Mouse (Mus musculus): ENCODE measurements around the gene Gm17018.

The Gm17018 gene

GRCm38 (mm10) chr19:45587509-45588292, 27.3 kb downstream of the Gm17018 start:
- in situ Hi-C loops (cut with MboI): no loop called here

GRCm38 (mm10) chr19:45589761-45590160, 29.3 kb downstream of the Gm17018 start:
- in situ Hi-C loops (cut with MboI): no loop called here

- in situ Hi-C loops (cut with MboI): no loop called here
Measured at GRCm38 (mm10) chr19:45591704-45592103, 31.3 kb downstream of the Gm17018 start.

- in situ Hi-C loops (cut with MboI): no loop called here
Measured at GRCm38 (mm10) chr19:45592916-45593315, 32.5 kb downstream of the Gm17018 start.

GRCm38 (mm10) chr19:45594079-45594478, 33.7 kb downstream of the Gm17018 start:
- in situ Hi-C loops (cut with MboI): no loop called here

- in situ Hi-C loops (cut with MboI): no loop called here
Measured at GRCm38 (mm10) chr19:45595481-45595880, 35.1 kb downstream of the Gm17018 start.

- in situ Hi-C loops (cut with MboI): no loop called here
Measured at GRCm38 (mm10) chr19:45596019-45596418, 35.6 kb downstream of the Gm17018 start.

GRCm38 (mm10) chr19:45596434-45596833, 36.0 kb downstream of the Gm17018 start:
- in situ Hi-C loops (cut with MboI): no loop called here

GRCm38 (mm10) chr19:45597106-45597505, 36.7 kb downstream of the Gm17018 start:
- in situ Hi-C loops (cut with MboI): no loop called here

GRCm38 (mm10) chr19:45602606-45603005, 42.2 kb downstream of the Gm17018 start:
- in situ Hi-C loops (cut with MboI): no loop called here

GRCm38 (mm10) chr19:45606701-45607100, 46.3 kb downstream of the Gm17018 start:
- in situ Hi-C loops (cut with MboI): no loop called here

GRCm38 (mm10) chr19:45607479-45607878, 47.1 kb downstream of the Gm17018 start:
- in situ Hi-C loops (cut with MboI): no loop called here

GRCm38 (mm10) chr19:45608648-45609339, 48.4 kb downstream of the Gm17018 start:
- in situ Hi-C loops (cut with MboI): no loop called here

GRCm38 (mm10) chr19:45610823-45611222, 50.4 kb downstream of the Gm17018 start:
- in situ Hi-C loops (cut with MboI): no loop called here

GRCm38 (mm10) chr19:45614375-45614774, 54.0 kb downstream of the Gm17018 start:
- in situ Hi-C loops (cut with MboI): no loop called here

GRCm38 (mm10) chr19:45614928-45615327, 54.5 kb downstream of the Gm17018 start:
- in situ Hi-C loops (cut with MboI): no loop called here

- in situ Hi-C loops (cut with MboI): no loop called here
Measured at GRCm38 (mm10) chr19:45615415-45616213, 55.2 kb downstream of the Gm17018 start.

- in situ Hi-C loops (cut with MboI): no loop called here
Measured at GRCm38 (mm10) chr19:45616214-45616518, 55.8 kb downstream of the Gm17018 start.

GRCm38 (mm10) chr19:45616735-45617134, 56.3 kb downstream of the Gm17018 start:
- in situ Hi-C loops (cut with MboI): no loop called here

GRCm38 (mm10) chr19:45618184-45618583, 57.8 kb downstream of the Gm17018 start:
- in situ Hi-C loops (cut with MboI): no loop called here

- in situ Hi-C loops (cut with MboI): no loop called here
Measured at GRCm38 (mm10) chr19:45619744-45620501, 59.5 kb downstream of the Gm17018 start.

- in situ Hi-C loops (cut with MboI): no loop called here
Measured at GRCm38 (mm10) chr19:45621061-45621460, 60.6 kb downstream of the Gm17018 start.
